Mouse (Mus musculus) heart, postnatal 36 days (tissue): Measurements from ENCODE around the gene Tmem258. TPM values are rescaled to one million over a fixed set of nuclear protein-coding genes. Genes with fewer than 3 reads are reported as not detected.
"Not testable (repeated sequence)": the region's sequence is repeated elsewhere in the genome, so short reads cannot be mapped to it uniquely, and the experiment has no call there.

Experiments
- DNase-seq, 2 experiments: peaks; one replicate each; pipeline ENCODE4 v3.0.0; 2021 to 2022
- intact Hi-C: fragments of 180-260 bp; cut with DNase I; formaldehyde crosslinking; loops from one replicate; pipeline ENCODE4 v1.15.1; 2025
- total RNA-seq, 2 experiments: library from RNA; stranded (reverse); gene quantifications; 2 replicates each; pipeline ENCODE4 v1.2.3; 2021

Gene Tmem258
- 100 to 1,000 TPM; 173 to 180 TPM for total RNA-seq

DNA sequence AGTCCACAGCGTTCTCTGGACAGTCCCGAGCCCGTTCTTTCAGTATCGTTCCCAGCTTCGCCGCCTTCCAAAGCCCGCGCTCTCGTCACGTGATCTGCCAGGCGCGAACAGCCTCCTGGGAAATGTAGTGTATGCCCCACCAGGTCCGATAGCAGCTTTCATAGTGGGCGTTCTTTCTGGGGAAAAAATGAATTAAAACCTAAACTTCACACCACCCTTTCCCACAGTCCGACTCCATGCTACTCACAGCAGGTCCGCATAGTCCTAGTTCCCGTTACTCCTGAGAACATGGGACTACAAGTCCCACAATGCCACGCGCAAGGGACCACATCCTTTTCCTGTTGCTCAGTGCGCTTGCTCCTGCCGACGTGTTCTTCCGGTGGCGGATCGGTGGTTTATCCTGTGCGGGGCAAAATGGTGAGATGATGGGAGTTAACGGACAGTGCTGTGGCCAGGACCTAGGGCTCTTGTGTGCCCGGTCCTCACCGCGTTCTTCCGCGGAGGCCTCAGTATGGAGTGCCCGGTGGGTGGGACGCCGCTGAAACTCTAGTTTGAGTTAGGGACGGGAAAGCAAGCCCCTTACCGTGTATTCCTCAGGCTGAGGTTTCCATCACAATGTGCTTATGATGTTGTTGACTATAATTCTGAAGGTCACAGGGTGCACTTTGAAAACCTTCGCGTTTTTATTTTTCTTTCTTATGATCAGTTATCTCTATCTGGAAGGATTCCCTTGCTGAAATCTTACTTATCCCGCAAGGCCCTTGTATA lies at the start of gene Tmem258, which contains the start of gene Fen1:
Tmem258 (plus strand) TSS at position 167 of the 768 bp plus-strand sequence.
Fen1 (minus strand) TSS at position 322 of the 768 bp plus-strand sequence.
- intact Hi-C loops: loop anchor here (2.0 kb wide), 1 partner anchor 19 kb away; no protein-coding TSS in a partner anchor
- DNase-seq: peak; percentile 95 to 96

GRCm38 (mm10) chr19:10157725-10158124 lies 46.1 kb upstream of the Tmem258 start:
- intact Hi-C loops: no loop called here
- no peak for DNase-seq

DNA sequence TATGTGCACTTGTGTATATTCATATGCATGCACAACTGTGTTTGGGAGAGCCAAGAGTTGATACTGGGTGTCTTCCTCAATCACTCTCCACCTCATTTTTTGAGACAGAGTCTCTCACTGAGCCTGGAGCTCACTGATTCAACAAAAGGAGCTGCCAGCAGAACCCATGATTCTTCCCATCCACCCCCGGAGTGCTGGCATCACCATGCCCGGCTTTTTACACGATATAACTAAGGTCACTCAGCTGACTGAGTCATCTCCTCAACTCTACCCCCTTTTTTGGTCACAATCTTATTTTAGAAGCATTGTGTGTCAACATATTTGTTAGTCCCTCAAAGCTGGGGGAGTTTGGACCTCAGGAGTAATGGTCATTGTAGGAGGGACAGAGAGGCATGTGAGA lies 39.9 kb upstream of the Tmem258 start:
- intact Hi-C loops: no loop called here
- no peak for DNase-seq

DNA sequence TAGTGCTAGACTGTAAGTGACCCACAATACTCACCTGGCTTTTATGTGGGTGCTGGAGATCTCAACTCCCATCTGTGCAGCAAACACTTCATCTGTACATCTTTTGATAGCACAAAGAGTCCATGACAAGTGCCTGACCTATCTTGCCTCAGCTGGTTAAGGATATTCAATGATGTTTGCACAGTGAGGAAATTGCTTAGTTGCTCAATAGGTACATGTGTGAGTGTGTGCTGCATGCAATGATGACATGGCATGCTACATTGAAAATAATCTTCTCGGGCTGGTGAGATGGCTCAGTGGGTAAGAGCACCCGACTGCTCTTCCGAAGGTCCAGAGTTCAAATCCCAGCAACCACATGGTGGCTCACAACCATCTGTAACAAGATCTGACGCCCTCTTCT lies 37.9 kb upstream of the Tmem258 start:
- DNase-seq, intact Hi-C loops: not testable (repeated sequence)

- intact Hi-C loops: no loop called here
- no peak for DNase-seq
Observed at GRCm38 (mm10) chr19:10167112-10167511, 36.7 kb upstream of the Tmem258 start.

DNA sequence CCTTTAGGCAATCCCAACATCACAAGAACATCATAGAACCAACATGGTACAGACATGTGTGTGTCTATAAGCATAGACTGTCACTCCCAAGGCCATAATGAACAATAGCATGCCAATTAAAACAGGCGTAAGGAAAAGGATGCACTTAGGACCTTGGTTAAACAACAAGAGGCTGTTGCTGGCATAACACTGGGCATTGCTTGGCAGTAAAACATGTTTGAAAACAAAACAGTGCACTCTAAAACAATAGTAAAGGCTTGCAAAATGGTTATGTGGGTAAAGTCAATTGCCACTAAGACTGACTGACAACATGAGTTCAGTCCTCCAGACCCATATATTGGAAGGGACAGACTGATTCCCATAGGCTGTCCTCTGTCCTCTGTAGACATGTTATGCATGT lies 35.9 kb upstream of the Tmem258 start:
- intact Hi-C loops: no loop called here
- DNase-seq: no peak

DNA sequence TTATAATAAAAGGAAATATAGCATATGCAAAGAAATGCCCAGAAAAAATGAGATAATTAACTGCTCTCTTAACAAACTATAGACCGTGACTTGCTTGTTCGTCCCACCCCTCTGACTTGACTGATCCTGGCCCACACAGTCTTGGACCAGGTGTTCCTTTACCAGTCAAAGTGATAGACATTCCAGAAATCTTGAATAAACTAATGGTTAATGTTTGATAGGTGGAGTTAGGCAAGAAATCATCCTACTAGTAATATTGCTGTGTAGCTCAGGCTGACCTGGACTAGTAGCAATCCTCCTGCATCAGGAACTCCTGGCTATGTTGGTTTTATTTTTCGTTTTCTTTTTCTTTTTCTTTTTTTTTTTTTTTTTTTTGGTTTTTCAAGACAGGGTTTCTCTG lies 35.4 kb upstream of the Tmem258 start:
- intact Hi-C loops: no loop called here

DNA sequence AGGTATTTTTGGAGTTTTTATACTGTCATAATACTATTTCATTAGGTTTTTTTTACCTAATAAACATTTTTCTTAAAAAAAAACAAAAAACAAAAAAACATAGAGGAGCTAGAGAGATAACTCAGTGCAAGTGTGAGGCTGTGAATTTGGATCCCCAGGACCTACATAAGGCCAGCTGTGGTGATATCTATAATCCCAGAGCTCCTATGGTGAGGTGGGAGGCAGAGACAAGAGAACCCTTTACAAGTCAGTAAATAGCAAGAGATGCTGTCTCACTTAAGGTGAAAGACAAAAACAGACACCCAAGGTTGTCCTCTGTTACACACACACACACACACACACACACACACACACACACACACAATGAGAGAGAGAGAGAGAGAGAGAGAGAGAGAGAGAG lies 34.6 kb upstream of the Tmem258 start:
- no peak for DNase-seq
- intact Hi-C loops: no loop called here

More for the DNA sequence above, 35.4 kb upstream of the Tmem258 start:
- DNase-seq: no peak

DNA sequence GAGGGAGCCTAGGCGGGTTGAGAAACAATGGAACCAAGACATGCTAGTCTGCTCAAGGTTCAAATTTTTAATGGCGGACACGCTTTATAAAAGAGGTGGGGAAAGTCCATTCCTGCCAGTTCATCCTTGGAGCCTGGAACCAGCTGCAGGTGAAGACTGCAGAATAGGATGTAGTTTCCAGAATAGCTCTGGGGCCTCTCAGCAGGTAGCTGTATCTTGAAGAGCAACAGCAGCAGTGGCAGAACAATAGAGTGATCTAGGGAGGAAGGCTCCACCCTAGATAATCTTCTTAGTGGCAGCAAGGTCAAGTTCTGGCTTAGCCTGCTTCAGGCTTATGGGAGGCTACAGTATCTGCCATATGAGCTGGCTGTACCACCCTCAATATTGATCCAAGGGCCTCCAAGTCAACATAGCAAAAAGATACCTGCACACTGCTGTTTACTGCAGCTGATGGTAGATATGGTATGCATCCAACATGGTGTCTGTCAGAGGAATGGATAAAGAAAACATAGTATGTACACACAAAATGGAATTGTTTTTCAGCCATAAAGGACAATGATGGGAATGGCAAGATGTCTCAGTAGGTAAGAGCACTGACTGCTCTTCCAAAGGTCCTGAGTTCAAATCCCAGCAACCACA lies 34.0 kb upstream of the Tmem258 start:
- intact Hi-C loops, DNase-seq: not testable (repeated sequence)

- intact Hi-C loops: no loop called here
- DNase-seq: no peak
Observed at GRCm38 (mm10) chr19:10170466-10170865, 33.3 kb upstream of the Tmem258 start.

GRCm38 (mm10) chr19:10171359-10171758 lies 32.5 kb upstream of the Tmem258 start:
- DNase-seq: no peak
- intact Hi-C loops: no loop called here

DNA sequence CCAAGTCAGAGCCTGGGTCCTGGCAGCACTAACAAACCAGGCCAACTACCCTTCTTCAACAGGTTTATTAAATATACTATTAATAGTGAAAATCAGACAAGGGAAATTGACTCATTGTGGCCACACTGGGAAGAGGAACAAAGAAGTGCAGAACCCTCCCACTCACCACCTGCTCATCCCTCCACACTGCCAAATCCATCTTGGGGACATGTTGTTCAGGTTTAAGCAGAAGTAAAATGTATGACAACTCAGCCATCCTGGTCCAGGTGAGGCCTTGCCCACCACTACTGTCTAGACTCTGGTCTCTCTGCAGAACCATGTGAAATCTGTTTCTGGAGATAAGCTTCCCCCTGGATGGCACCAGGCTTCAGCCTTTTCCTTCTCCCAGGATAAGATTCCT lies 32.0 kb upstream of the Tmem258 start:
- no peak for DNase-seq
- intact Hi-C loops: no loop called here

- DNase-seq: no peak
- intact Hi-C loops: no loop called here
Observed at GRCm38 (mm10) chr19:10173116-10173718, 30.6 kb upstream of the Tmem258 start.

DNA sequence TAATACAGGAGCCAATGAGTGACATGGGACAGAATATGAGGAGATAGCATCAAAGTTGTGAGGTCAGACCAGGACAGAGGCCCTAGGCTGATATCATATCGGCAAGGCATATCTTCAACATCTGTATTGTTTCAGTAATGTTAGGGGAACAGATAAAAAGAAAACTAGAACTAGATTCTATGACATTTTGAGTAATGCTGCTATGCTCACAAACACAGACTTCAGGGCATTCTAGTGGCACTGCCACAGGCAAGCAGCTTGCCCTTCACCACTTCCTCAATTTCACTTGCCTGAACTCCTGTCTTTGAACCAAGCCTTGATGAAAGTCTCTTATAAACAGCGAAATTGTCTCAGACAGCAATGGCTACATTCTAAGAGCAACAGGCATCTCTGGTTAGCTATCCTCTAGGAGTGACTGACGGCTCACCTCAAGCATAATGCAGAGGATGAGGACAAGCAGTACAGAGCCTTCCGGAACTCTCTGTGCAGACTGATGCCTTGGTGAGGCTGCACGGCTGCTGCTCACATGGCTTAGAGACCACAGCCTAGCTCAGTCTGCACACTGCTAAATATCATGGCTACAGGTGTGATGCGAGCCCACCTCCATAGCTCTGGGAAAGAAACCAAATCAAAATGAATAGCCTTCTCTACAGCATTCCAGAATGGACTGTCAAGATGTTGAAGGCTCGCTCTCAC lies 29.8 kb upstream of the Tmem258 start:
- intact Hi-C loops: no loop called here

GRCm38 (mm10) chr19:10174956-10175355 lies 28.9 kb upstream of the Tmem258 start:
- DNase-seq: no peak
- intact Hi-C loops: no loop called here

More for the DNA sequence above, 29.8 kb upstream of the Tmem258 start:
- DNase-seq: no peak

- DNase-seq: no peak
- intact Hi-C loops: no loop called here
Observed at GRCm38 (mm10) chr19:10176477-10176876, 27.3 kb upstream of the Tmem258 start.

DNA sequence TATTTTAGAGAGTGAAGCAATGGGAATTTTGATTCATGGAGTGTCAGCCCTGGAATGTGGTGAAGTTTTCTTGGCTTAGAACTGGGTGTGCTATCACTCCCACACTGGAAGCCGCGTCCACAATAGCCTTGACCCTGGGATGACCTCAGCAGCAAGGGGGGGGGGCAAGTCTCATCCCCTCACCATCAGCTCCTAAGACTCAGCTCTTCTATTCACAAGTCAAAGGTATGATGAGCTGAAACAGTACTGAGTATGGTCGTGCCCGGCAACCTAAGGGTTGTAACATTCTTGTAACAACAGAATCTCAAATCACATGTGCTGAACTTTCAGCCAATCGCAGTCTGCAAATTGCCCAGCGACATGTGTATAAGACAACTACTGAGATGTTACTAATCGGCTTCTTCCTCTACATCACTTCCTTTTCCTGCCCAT lies 26.9 kb upstream of the Tmem258 start:
- intact Hi-C loops: no loop called here
- no peak for DNase-seq

DNA sequence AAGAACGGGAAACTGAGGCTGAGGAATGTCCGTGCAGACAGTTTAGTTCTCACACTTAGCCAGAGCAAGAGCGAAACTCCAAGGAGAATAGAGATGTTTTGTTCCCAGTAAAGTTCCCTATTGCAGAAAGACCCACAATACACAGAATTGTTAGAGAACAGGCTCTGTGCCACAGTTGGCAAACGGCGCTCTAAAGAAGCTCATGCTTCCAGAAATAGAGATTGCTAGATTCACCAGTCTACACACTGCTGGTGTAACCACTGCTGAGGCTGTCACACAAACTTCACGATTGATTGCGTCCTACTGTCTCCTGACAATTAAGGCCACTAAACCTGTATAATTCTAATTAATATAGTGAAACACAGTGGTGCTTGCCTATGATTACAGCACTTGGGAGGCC lies 22.6 kb upstream of the Tmem258 start:
- no peak for DNase-seq
- intact Hi-C loops: loop anchor here (5.0 kb wide), 2 partner anchors 79 to 139 kb away; partner anchors contain the start of genes Fads2 and Fads3

DNA sequence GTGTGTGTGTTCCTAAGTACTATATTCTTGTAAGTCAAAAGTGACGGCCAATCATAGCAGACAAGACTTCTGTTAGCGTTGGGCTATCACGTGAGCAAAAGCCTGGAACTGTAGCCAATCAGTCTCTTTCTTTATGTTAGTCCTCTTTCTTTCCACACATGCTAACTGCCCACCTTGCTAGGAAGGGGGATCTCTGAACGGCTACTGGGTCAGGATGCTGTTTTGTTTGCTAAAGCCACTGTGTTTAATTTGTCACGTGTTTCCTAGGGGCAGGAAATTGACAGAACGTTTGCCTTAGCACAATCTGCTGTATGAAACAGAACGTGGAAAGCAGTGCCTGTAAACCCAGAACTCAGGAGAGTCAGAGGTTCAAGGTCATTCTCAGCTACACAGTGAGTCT lies 21.7 kb upstream of the Tmem258 start:
- DNase-seq: no peak
- intact Hi-C loops: loop anchor here (5.0 kb wide), 2 partner anchors 80 to 140 kb away; partner anchors contain the start of genes Fads2 and Fads3

DNA sequence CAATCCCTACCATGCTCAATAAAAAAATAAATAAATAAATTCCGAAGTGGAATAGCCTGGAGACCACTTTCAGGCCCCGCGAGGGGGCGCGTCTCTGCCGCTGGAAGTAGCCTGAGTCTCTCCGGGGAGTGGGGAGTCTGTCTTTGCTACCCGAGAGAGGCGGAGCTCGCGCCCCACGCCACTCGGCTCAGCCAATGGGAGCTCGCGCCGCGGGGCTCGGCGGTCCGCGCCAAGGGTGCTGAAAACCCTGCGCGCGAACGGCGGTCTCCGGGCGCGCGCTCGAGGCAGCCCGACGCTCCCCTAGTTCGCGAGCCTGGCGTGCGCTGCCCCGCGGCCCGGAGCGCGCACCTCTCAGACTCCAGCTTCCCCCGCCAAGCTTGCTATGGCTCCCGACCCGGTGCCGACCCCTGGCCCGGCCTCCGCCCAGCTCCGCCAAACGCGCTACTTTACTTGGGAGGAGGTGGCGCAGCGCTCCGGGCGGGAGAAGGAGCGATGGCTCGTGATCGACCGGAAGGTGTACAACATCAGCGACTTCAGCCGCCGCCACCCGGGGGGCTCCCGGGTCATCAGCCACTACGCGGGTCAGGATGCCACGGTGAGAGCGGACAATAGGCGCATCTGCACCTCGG lies 21.0 kb upstream of the Tmem258 start, which contains the start of gene Fads1:
Fads1 (plus strand) TSS at position 219 of the 629 bp plus-strand sequence.
- intact Hi-C loops: loop anchor here (5.0 kb wide), 2 partner anchors 80 to 140 kb away; partner anchors contain the start of genes Fads2 and Fads3
- DNase-seq: peak; percentile 89 to 90
